Mouse (Mus musculus): Measurements from ENCODE around the gene Rnf182.

GRCm38 (mm10) chr13:43684499-43684994, 69.0 kb downstream of the Rnf182 start:
- TF ChIP-seq CTCF (conservative IDR thresholded peaks at IDR 0.05; ENCODE audit: low read length) (no peak), NANOG (IDR thresholded peaks at IDR 0.05; ENCODE audit: borderline replicate concordance, low read length) (no peak)

Data from E14TG2a.4 (cell line).